Mouse (Mus musculus): Measurements from ENCODE around the gene Ccdc180. TPM values are rescaled to one million over a fixed set of nuclear protein-coding genes. Genes with fewer than 3 reads are reported as not detected.

Ccdc180 gene
- polyA plus RNA-seq, 1 experiment from 2014 or later = 0.67 TPM

- peak; percentile 26 for DNase-seq (ENCODE audit: low spot score)
- peak overlapping the region; percentile 9; the same call in 1 of the 2 replicates for H3K27ac ChIP-seq
- H3K36me3 ChIP-seq = no peaks in the 10 kb centered on the region
- peaks cover 29% of the 10 kb centered on the region for H3K4me1 ChIP-seq (replicated peaks)
- H3K27me3 ChIP-seq (ENCODE audit: insufficient read depth, poor library complexity, severe bottlenecking) = peaks cover 8% of the 10 kb centered on the region
- peak overlapping the region; percentile 18; the same call in 1 of the 2 replicates for H3K4me3 ChIP-seq
- H3K9me3 ChIP-seq = no peaks in the 10 kb centered on the region
- 20% methylated on average over 24 of the region's 24 CpGs for WGBS
Measured at GRCm38 (mm10) chr4:45869021-45869815, 20.9 kb upstream of the Ccdc180 start.

- H3K27me3 ChIP-seq (ENCODE audit: insufficient read depth, poor library complexity, severe bottlenecking) = peaks cover 8% of the 10 kb centered on the region
- peaks cover 8% of the 10 kb centered on the region for H3K9me3 ChIP-seq
- DNase-seq (ENCODE audit: low spot score) = no peak
- no peak overlapping the region for H3K27ac ChIP-seq
- no peak overlapping the region for H3K4me3 ChIP-seq
- WGBS = 76% methylated on average over 2 of the region's 2 CpGs
- no peaks in the 10 kb centered on the region for H3K36me3 ChIP-seq
- peaks cover 27% of the 10 kb centered on the region for H3K4me1 ChIP-seq (replicated peaks)
Measured at GRCm38 (mm10) chr4:45872147-45872546, 18.0 kb upstream of the Ccdc180 start.

GRCm38 (mm10) chr4:45878929-45879328 is 11.2 kb upstream of the Ccdc180 start:
- WGBS = 48% methylated on average over 5 of the region's 5 CpGs
- no peak overlapping the region for H3K4me3 ChIP-seq
- no peaks in the 10 kb centered on the region for H3K27me3 ChIP-seq (ENCODE audit: insufficient read depth, poor library complexity, severe bottlenecking)
- H3K36me3 ChIP-seq = no peaks in the 10 kb centered on the region
- peak; percentile 33 for DNase-seq (ENCODE audit: low spot score)
- H3K9me3 ChIP-seq = peaks cover 8% of the 10 kb centered on the region
- H3K4me1 ChIP-seq (replicated peaks) = 0 out of 2 replicates have a peak, but pooled peaks cover 3% of the 10 kb centered on the region
- no peak overlapping the region for H3K27ac ChIP-seq

DNA sequence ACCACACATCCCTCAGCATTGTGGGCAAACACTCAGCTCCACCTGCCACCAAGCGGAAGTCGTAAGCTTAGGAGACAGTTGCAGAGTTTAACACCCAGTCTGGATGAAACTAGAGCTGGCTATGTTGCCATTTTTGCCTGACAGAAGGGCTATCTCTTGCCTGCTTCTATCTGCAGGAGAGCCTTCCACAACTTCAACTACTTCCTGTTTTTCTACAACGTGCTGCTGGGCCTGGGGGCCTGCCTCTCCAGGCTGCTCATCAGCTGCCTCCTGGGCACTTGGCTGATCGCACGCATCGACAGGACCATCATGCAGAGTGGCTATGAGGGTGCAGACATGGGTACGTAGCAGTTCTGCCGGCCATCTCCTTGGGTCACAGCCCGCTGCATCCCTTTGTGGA is 7.6 kb upstream of the Ccdc180 start:
- DNase-seq (ENCODE audit: low spot score) = no peak
- H3K4me1 ChIP-seq (replicated peaks) = 0 out of 2 replicates have a peak, but pooled peaks cover 3% of the 10 kb centered on the region
- no peaks in the 10 kb centered on the region for H3K9me3 ChIP-seq
- 86% methylated on average over 9 of the region's 9 CpGs for WGBS
- no peaks in the 10 kb centered on the region for H3K27me3 ChIP-seq (ENCODE audit: insufficient read depth, poor library complexity, severe bottlenecking)
- H3K36me3 ChIP-seq = no peaks in the 10 kb centered on the region
- H3K27ac ChIP-seq = no peak overlapping the region
- no peak overlapping the region for H3K4me3 ChIP-seq

GRCm38 (mm10) chr4:45883250-45883649 is 6.9 kb upstream of the Ccdc180 start:
- Histone ChIP-seq H3K9me3 (no peaks in the 10 kb centered on the region), H3K27ac (no peak overlapping the region), H3K4me1 (replicated peaks) (0 out of 2 replicates have a peak, but pooled peaks cover 3% of the 10 kb centered on the region), H3K36me3 (no peaks in the 10 kb centered on the region), H3K4me3 (no peak overlapping the region), H3K27me3 (ENCODE audit: insufficient read depth, poor library complexity, severe bottlenecking) (no peaks in the 10 kb centered on the region)
- 94% methylated on average over 16 of the region's 16 CpGs for WGBS
- no peak for DNase-seq (ENCODE audit: low spot score)

- Histone ChIP-seq H3K4me1 (replicated peaks) (peaks cover 16% of the 10 kb centered on the region), H3K27me3 (ENCODE audit: insufficient read depth, poor library complexity, severe bottlenecking) (no peaks in the 10 kb centered on the region), H3K9me3 (no peaks in the 10 kb centered on the region), H3K27ac (no peak overlapping the region), H3K36me3 (no peaks in the 10 kb centered on the region), H3K4me3 (no peak overlapping the region)
- no peak for DNase-seq (ENCODE audit: low spot score)
- 55% methylated on average over 6 of the region's 6 CpGs for WGBS
Measured at GRCm38 (mm10) chr4:45889487-45889886, 616 bp upstream of the Ccdc180 start.

- no peak overlapping the region for H3K27ac ChIP-seq
Measured at GRCm38 (mm10) chr4:45896425-45897081, 6.5 kb downstream of the Ccdc180 start.

DNA sequence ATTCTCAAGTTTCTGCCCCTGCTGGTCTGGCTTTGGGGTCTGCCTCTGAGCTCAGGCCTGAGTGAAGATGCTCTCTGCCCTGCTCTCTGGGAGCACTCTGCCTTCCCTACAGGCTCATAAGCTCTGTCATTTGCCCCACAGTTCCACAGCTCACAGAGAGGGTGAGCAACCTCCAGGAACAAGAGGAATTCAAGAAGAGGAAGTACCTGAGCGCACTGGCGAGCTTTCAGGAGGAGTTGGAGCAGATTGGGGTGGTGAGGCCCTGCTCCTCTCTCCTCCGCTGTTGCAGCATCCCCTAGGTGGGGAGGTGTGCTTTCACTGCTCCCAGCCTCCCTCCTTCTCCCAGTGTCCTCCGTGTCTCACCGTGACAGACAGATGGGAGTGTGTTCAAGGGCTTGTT is 8.3 kb downstream of the Ccdc180 start:
- peaks cover 9% of the 10 kb centered on the region for H3K4me1 ChIP-seq (replicated peaks)
- WGBS = 66% methylated on average over 5 of the region's 5 CpGs

More at GRCm38 (mm10) chr4:45896425-45897081, 6.5 kb downstream of the Ccdc180 start:
- peaks cover 30% of the 10 kb centered on the region for H3K27me3 ChIP-seq (ENCODE audit: insufficient read depth, poor library complexity, severe bottlenecking)
- DNase-seq (ENCODE audit: low spot score) = no peak
- no peaks in the 10 kb centered on the region for H3K36me3 ChIP-seq
- H3K4me3 ChIP-seq = no peak overlapping the region
- no peaks in the 10 kb centered on the region for H3K9me3 ChIP-seq
- H3K4me1 ChIP-seq (replicated peaks) = peaks cover 9% of the 10 kb centered on the region
- 15% methylated on average over 16 of the region's 16 CpGs for WGBS

DNA sequence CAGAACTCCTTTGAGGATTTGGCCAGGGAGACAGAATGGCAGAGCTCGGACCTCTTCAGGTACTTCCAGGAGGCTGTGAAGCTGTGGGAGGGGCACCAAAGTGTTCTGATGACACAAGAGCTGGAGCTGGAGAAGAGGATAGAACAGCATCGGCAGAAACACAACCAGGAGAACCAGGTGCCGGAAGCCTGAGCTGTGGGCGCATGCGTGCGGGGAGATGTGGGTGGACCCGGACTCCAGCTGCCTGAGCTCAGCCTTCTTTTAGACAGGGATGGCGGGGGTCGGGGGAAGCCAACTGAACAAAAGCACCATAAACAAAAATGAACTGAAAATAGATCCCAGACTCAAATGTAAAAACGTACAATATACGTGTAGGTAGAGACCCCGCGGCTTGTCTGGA is 19.2 kb downstream of the Ccdc180 start:
- H3K4me3 ChIP-seq = no peak overlapping the region
- no peaks in the 10 kb centered on the region for H3K36me3 ChIP-seq
- 0 out of 2 replicates have a peak, but pooled peaks cover under 1% of the 10 kb centered on the region for H3K4me1 ChIP-seq (replicated peaks)
- H3K27ac ChIP-seq = no peak overlapping the region
- H3K27me3 ChIP-seq (ENCODE audit: insufficient read depth, poor library complexity, severe bottlenecking) = no peaks in the 10 kb centered on the region
- WGBS = 87% methylated on average over 13 of the region's 13 CpGs
- no peak for DNase-seq (ENCODE audit: low spot score)
- H3K9me3 ChIP-seq = no peaks in the 10 kb centered on the region

More for the DNA sequence above, 8.3 kb downstream of the Ccdc180 start:
- peaks cover 30% of the 10 kb centered on the region for H3K27me3 ChIP-seq (ENCODE audit: insufficient read depth, poor library complexity, severe bottlenecking)
- H3K4me3 ChIP-seq = no peak overlapping the region
- no peak for DNase-seq (ENCODE audit: low spot score)
- H3K36me3 ChIP-seq = no peaks in the 10 kb centered on the region
- no peak overlapping the region for H3K27ac ChIP-seq
- H3K9me3 ChIP-seq = no peaks in the 10 kb centered on the region

- DNase-seq (ENCODE audit: low spot score) = no peak
- no peak overlapping the region for H3K4me3 ChIP-seq
- H3K4me1 ChIP-seq (replicated peaks) = no peaks in the 10 kb centered on the region
- H3K9me3 ChIP-seq = no peaks in the 10 kb centered on the region
- 73% methylated on average over 4 of the region's 4 CpGs for WGBS
- no peak overlapping the region for H3K27ac ChIP-seq
- no peaks in the 10 kb centered on the region for H3K27me3 ChIP-seq (ENCODE audit: insufficient read depth, poor library complexity, severe bottlenecking)
- H3K36me3 ChIP-seq = no peaks in the 10 kb centered on the region
Measured at GRCm38 (mm10) chr4:45909924-45910323, 19.8 kb downstream of the Ccdc180 start.

- H3K9me3 ChIP-seq = no peaks in the 10 kb centered on the region
- no peak for DNase-seq (ENCODE audit: low spot score)
- H3K27me3 ChIP-seq (ENCODE audit: insufficient read depth, poor library complexity, severe bottlenecking) = no peaks in the 10 kb centered on the region
- no peaks in the 10 kb centered on the region for H3K36me3 ChIP-seq
- H3K27ac ChIP-seq = no peak overlapping the region
- H3K4me1 ChIP-seq (replicated peaks) = no peaks in the 10 kb centered on the region
- WGBS = 84% methylated on average over 5 of the region's 5 CpGs
- H3K4me3 ChIP-seq = no peak overlapping the region
Measured at GRCm38 (mm10) chr4:45911256-45911655, 21.2 kb downstream of the Ccdc180 start.

DNA sequence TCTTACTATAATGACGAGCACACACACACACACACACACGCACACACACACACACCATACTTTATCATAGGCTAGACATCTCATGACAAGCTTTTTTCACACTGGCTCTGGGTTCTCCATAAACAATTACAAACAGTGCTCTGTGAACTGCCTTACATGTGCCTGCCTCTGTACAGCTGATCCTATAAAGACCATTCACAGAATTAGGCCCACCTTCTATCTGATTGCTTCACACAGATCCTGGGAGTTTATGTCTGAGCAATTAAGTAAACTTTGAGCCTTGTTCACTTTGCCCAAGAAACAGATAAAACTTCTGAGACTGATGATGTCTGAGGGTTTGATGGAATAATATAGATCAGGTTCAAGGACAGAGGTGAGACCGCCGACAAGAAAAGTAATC is 21.8 kb downstream of the Ccdc180 start:
- H3K36me3 ChIP-seq = no peaks in the 10 kb centered on the region
- no peaks in the 10 kb centered on the region for H3K27me3 ChIP-seq (ENCODE audit: insufficient read depth, poor library complexity, severe bottlenecking)
- H3K4me1 ChIP-seq (replicated peaks) = no peaks in the 10 kb centered on the region
- 93% methylated on average over 4 of the region's 4 CpGs for WGBS
- no peak for DNase-seq (ENCODE audit: low spot score)
- no peaks in the 10 kb centered on the region for H3K9me3 ChIP-seq
- no peak overlapping the region for H3K4me3 ChIP-seq
- no peak overlapping the region for H3K27ac ChIP-seq

GRCm38 (mm10) chr4:45917091-45917490 is 27.0 kb downstream of the Ccdc180 start:
- Histone ChIP-seq H3K9me3 (no peaks in the 10 kb centered on the region), H3K27me3 (ENCODE audit: insufficient read depth, poor library complexity, severe bottlenecking) (no peaks in the 10 kb centered on the region), H3K36me3 (no peaks in the 10 kb centered on the region), H3K27ac (no peak overlapping the region), H3K4me3 (no peak overlapping the region), H3K4me1 (replicated peaks) (no peaks in the 10 kb centered on the region)
- DNase-seq (ENCODE audit: low spot score) = no peak
- WGBS = 76% methylated on average over 7 of the region's 7 CpGs
